Mouse (Mus musculus) thymus, adult 2 months (tissue): ENCODE results near the gene Grap2.

Experiments
- CTCF ChIP-seq: fragments of 200-500 bp; IDR thresholded peaks from 2 replicates; pipeline ENCODE4 v1.5.1; 2012; ENCODE audit warnings: mild to moderate bottlenecking, control low read depth, low read length, moderate library complexity, borderline replicate concordance; ENCODE audit not compliant: control insufficient read depth, poor library complexity, insufficient read depth; ENCODE audit errors: extremely low read depth
- POLR2A ChIP-seq: fragments of 200-500 bp; IDR thresholded peaks from 2 replicates; pipeline ENCODE4 v1.6.1; 2012; ENCODE audit warnings: mild to moderate bottlenecking, low read length, control low read depth, moderate library complexity; ENCODE audit not compliant: control insufficient read depth, poor library complexity, insufficient read depth; ENCODE audit errors: extremely low read depth

- TF ChIP-seq POLR2A, result no peak
- TF ChIP-seq CTCF, result no peak
These were observed 54.1 kb downstream of the Grap2 start for GRCm38 (mm10) chr15:80626472-80626871.
